Mouse (Mus musculus) heart, adult 2 months (tissue): ENCODE data around the gene Dock1.

Source experiments
- CTCF ChIP-seq: fragments of 200-600 bp; IDR thresholded peaks from 2 replicates; pipeline ENCODE4 v1.8.1; 2022; ENCODE audit warnings: antibody characterized with exemption, mild to moderate bottlenecking, moderate library complexity
- EP300 ChIP-seq: fragments of 200-500 bp; IDR thresholded peaks from 2 replicates; pipeline ENCODE4 v1.6.1; 2011; ENCODE audit warnings: low read depth, low read length, control low read depth; ENCODE audit not compliant: insufficient read depth
- POLR2A ChIP-seq: fragments of 200-500 bp; IDR thresholded peaks from 2 replicates; pipeline ENCODE4 v1.6.1; 2011; ENCODE audit warnings: mild to moderate bottlenecking, low read depth, low read length, control low read depth; ENCODE audit not compliant: insufficient read depth

DNA sequence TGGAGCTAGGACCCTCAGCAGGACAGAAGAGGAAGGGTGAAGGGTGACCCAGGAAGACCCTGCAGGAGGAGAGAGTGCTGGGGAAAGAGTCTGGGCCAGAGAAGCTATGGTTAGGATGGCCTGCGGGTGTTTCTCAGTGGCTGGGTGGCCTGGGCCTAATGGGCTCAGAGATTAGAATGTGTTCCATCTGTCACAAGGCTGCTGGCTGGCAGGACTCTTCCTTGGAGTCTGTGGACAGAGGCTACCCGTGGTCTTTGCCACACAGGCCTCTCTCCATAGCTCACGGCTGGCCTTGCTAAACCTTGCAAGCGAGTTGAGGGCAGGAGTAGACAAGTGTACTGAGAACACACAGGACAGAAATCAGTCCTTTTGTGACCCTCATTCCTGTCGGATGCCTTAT, 32.0 kb downstream of the Dock1 start:
- no peak for TF ChIP-seq CTCF
- no peak for TF ChIP-seq POLR2A
- no peak for TF ChIP-seq EP300
